Mouse (Mus musculus) forebrain, embryonic 14.5 days (tissue): Measurements from ENCODE around the gene Eci2. TPM values are rescaled to one million over a fixed set of nuclear protein-coding genes. Genes with fewer than 3 reads are reported as not detected.
"Not testable (repeated sequence)": the region's sequence is repeated elsewhere in the genome, so short reads cannot be mapped to it uniquely, and the experiment has no call there.

Experiments
- ATAC-seq: fragments of 200-750 bp; cut with Nextera tagmentation; 2 replicates; pipeline ENCODE4 v1.8.0; 2017; ENCODE audit warnings: mild to moderate bottlenecking, moderate library complexity
- DNase-seq: peaks from one replicate; pipeline ENCODE4 v3.0.0-alpha.2; 2015; ENCODE audit warnings: low spot score
- H3K27ac ChIP-seq: fragments of 300-500 bp; sonication (generic); 2 replicates; pipeline ENCODE4 v1.5.1; 2014; ENCODE audit warnings: low read depth, mild to moderate bottlenecking, control low read depth, low read length, moderate library complexity
- H3K27me3 ChIP-seq: fragments of 300-500 bp; sonication (generic); replicated peaks from 2 replicates; pipeline ENCODE4 v1.6.1; 2014; ENCODE audit warnings: low read length, control low read depth, mixed read lengths; ENCODE audit not compliant: control insufficient read depth, insufficient read depth
- H3K36me3 ChIP-seq: fragments of 300-500 bp; sonication (generic); 2 replicates; pipeline ENCODE4 v1.6.1; 2014; ENCODE audit warnings: low read length, control low read depth; ENCODE audit not compliant: control insufficient read depth, insufficient read depth
- H3K4me1 ChIP-seq: fragments of 300-500 bp; sonication (generic); 2 replicates; pipeline ENCODE4 v1.6.1; 2014; ENCODE audit warnings: antibody characterized with exemption, low read length, control low read depth; ENCODE audit not compliant: control insufficient read depth, insufficient read depth
- H3K4me2 ChIP-seq: fragments of 300-500 bp; sonication (generic); 2 replicates; pipeline ENCODE4 v1.6.1; 2014; ENCODE audit warnings: mild to moderate bottlenecking, control low read depth, low read length
- H3K4me3 ChIP-seq: fragments of 300-500 bp; sonication (generic); 2 replicates; pipeline ENCODE4 v1.5.1; 2014; ENCODE audit warnings: low read depth, low read length, control low read depth
- H3K9ac ChIP-seq: fragments of 300-500 bp; sonication (generic); 2 replicates; pipeline ENCODE4 v1.6.1; 2014; ENCODE audit warnings: mild to moderate bottlenecking, low read length, control low read depth, moderate library complexity
- H3K9me3 ChIP-seq: fragments of 300-500 bp; sonication (generic); replicated peaks from 2 replicates; pipeline ENCODE4 v1.6.1; 2016; ENCODE audit warnings: low read length, control low read depth, mixed read lengths; ENCODE audit not compliant: control insufficient read depth
- WGBS: fragments of 180-500 bp; shearing (Covaris S2); extraction: QIAGEN DNeasy Blood & Tissue Kit; methylation state at CpG from one replicate; pipeline ENCODE4 v1.1.7; 2014; 5-methylcytosine and 5-hydroxymethylcytosine counted together
- polyA plus RNA-seq: library from polyadenylated mRNA; unstranded; fragments of >200 nt; fragmentation: Nextera tagmentation; extraction: Ambion mirVana; gene quantifications from 2 replicates; pipeline ENCODE4 v1.2.1, GENCODE M21; 2014

The Eci2 gene
- polyA plus RNA-seq, 1 experiment from 2014 or later: 158 TPM

DNA sequence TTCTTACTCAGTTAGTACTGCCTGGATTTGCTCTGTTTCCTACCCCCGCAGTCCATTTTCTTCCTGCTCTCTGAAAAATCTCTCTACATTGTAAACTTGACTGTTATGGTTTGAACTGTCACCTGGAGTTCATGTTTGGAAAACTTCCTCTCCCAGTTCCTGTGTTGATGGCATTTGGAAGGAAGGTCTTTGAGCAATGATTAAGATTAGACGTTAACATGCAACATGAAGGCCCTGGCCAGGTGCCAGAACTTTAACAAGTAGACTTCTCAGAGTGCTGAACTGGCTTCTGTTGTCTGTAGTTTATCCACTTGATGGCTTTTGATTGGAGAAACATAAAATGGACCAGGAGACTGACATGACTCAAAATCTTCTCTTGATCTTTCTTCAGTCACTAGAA, 31.0 kb downstream of the Eci2 start:
- 66% methylated on average over 2 of the region's 2 CpGs for WGBS
- ATAC-seq: no peak
- no peaks in the 10 kb centered on the region for H3K27me3 ChIP-seq

DNA sequence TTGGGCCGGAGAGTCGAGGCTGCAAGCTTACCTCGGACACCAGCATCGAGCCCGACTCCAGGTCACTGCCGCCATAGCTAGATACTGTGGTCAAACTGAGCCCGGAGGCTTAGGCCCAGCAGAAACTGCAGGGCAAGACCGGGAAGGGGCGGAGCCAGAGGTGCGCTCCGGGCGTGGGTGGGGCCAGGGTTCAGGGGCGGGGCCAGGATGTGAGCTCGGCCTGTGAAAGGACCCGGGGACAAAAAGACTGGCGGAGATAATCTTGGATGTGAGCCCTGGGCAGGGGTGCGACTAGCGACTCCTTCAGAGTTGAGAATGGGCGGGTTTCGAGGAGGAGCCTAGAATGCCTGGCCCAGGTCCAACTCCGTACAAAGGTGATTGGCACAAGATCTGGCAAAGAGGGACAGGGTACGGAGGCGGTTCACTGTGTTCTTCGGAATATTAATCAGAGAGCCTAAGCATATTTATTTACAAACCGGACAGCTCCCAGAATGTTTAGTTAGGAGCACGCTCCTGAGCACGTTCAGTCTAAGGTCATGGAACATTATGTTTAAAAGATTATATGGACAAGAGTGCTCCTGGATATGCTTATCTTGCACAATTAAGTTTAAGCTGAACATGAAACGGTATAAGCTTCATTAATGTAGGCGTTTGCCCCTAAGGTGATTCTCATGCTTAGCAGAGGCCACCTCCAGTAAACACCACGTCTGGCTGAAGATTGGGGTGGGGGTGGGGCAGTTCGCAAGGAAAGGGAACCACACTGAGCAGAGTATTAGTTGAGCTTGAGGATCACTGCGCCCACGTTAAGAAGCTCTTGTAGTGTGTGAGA, 32.7 kb downstream of the Eci2 start:
- peak overlapping the region; percentile 72; the same call in 1 of the 2 replicates for H3K27ac ChIP-seq
- H3K36me3 ChIP-seq: peaks cover 4% of the 10 kb centered on the region
- peak; percentile 96 for ATAC-seq
- peaks cover 9% of the 10 kb centered on the region for H3K4me1 ChIP-seq
- H3K9me3 ChIP-seq: no peaks in the 10 kb centered on the region
- H3K4me2 ChIP-seq: peak overlapping the region; percentile 66
- under 1% methylated on average over 33 of the region's 33 CpGs for WGBS
- peak overlapping the region; percentile 50 for H3K4me3 ChIP-seq
- H3K27me3 ChIP-seq: no peaks in the 10 kb centered on the region
- peak overlapping the region; percentile 74 for H3K9ac ChIP-seq
- peak; percentile 98 for DNase-seq

More for the DNA sequence above, 31.0 kb downstream of the Eci2 start:
- no peak overlapping the region for H3K9ac ChIP-seq
- H3K4me2 ChIP-seq: no peak overlapping the region
- no peak overlapping the region for H3K4me3 ChIP-seq
- peak; percentile 10 for DNase-seq
- H3K36me3 ChIP-seq: no peaks in the 10 kb centered on the region
- H3K27ac ChIP-seq: no peak overlapping the region
- H3K4me1 ChIP-seq: peaks cover 9% of the 10 kb centered on the region
- no peaks in the 10 kb centered on the region for H3K9me3 ChIP-seq

DNA sequence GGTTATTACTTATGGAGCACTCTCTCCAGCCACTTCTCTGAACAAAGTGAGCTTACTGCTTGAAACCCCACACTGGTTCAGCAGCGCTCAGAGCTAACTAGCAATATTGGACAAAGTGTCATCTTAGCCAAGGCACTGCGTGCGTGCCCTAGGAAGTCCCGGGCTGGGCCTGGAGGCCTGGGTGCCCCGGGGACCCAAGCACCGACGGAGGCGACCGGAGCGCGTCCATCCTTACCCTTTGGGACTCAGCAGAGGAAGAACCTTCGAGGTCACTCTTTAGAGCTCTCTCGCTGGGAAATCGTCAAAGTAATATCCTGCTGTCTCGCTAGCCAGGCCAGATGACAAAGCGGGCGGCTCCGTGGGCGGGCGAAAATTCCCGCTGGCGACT, 33.3 kb downstream of the Eci2 start:
- Histone ChIP-seq H3K27ac (peak overlapping the region; percentile 72; the same call in 1 of the 2 replicates), H3K9me3 (no peaks in the 10 kb centered on the region), H3K4me1 (peaks cover 9% of the 10 kb centered on the region), H3K36me3 (peaks cover 10% of the 10 kb centered on the region), H3K4me2 (peak overlapping the region; percentile 66), H3K9ac (peak overlapping the region; percentile 74), H3K4me3 (peak overlapping the region; percentile 50), H3K27me3 (no peaks in the 10 kb centered on the region)
- DNase-seq (peak; percentile 35), ATAC-seq (peak; percentile 56)
- under 1% methylated on average over 22 of the region's 22 CpGs for WGBS

DNA sequence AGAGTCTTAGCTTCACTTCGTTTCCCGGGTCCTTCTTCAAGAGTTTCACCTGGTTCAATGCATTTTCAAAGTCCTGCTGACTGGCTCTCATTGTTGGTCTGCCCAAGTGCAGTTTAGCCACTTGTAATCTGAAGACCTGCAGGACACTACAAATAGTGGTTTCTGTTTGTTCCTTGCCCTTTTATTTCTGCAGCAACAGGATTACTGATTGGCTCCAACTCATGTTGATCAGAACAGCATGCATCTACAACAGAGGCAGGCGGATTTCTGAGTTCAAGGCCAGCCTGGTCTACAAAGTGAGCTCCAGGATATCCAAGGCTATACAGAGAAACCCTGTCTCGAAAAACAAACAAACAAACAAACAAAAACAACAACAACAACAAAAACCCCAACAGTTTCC, 33.8 kb downstream of the Eci2 start:
- Histone ChIP-seq H3K9me3 (no peaks in the 10 kb centered on the region), H3K4me1 (peaks cover 9% of the 10 kb centered on the region), H3K36me3 (peaks cover 15% of the 10 kb centered on the region), H3K27me3 (no peaks in the 10 kb centered on the region), H3K4me2 (peak overlapping the region; percentile 66), H3K27ac (no peak overlapping the region), H3K4me3 (peak overlapping the region; percentile 50), H3K9ac (peak overlapping the region; percentile 74; the same call in 1 of the 2 replicates)
- 56% methylated on average over 4 of the region's 4 CpGs for WGBS
- DNase-seq (no peak), ATAC-seq (no peak)

DNA sequence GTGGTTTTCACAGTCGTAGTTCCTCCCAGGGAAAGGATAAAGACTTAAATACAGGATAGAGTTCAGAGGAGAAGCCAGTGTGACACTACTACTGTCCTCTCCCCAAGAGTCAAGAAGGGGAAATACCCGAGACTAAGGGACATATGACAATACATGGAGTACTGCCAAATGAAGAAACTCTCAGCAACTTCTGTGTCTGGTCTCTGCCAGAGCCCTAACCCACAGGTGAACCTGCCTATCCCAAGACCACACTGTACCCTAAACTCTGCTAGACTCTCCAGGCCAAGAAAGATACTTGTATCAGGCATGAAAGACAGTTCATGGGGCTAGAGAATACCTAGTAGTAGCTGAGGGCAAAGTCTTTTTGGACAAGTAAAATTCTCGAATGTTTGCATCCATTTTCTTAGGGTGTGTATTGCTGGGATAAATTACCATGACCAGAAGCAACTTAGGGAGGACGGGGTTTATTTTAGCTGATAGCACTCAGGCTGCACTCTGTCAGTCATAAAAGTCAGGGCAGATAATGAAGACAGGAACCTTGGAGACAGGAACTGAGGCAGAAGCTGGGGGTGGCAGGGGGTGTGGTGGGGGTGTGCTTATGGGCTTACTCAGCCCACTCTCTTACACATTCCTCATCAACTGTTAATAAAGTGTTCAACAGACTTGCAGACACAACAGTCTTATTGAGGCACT, 35.2 kb downstream of the Eci2 start:
- WGBS: 73% methylated on average over 4 of the region's 4 CpGs
- ATAC-seq: no peak
- H3K4me2 ChIP-seq: no peak overlapping the region

DNA sequence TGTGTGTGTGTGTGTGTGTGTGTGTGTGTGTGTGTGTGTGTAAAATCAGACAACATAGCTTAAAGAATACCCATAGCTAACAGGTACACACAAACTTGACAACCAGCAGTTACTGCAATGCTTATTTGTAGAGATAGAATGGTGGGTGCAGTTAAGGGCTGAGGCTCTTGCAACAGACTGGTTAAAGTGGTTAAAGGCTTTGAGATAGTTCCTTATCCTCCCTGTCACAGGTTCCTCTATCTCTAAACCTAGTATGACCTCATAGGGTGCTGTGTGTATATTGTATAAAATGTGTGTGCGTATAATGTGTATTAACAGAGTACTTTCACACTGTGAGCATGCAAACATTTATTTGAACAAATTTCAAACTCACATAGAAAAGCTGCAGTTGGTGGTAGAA, 43.4 kb downstream of the Eci2 start:
- 97% methylated on average over 1 of the region's 1 CpGs for WGBS
- not testable (repeated sequence) for H3K27me3 ChIP-seq, H3K9ac ChIP-seq, ATAC-seq, H3K4me3 ChIP-seq, H3K4me2 ChIP-seq, DNase-seq, H3K4me1 ChIP-seq, H3K9me3 ChIP-seq, H3K27ac ChIP-seq
- H3K36me3 ChIP-seq: peaks cover 68% of the 10 kb centered on the region

More for the DNA sequence above, 35.2 kb downstream of the Eci2 start:
- Histone ChIP-seq H3K4me1 (peaks cover 9% of the 10 kb centered on the region), H3K36me3 (peaks cover 29% of the 10 kb centered on the region), H3K4me3 (no peak overlapping the region), H3K27me3 (no peaks in the 10 kb centered on the region), H3K27ac (no peak overlapping the region), H3K9me3 (no peaks in the 10 kb centered on the region), H3K9ac (no peak overlapping the region)
- no peak for DNase-seq

DNA sequence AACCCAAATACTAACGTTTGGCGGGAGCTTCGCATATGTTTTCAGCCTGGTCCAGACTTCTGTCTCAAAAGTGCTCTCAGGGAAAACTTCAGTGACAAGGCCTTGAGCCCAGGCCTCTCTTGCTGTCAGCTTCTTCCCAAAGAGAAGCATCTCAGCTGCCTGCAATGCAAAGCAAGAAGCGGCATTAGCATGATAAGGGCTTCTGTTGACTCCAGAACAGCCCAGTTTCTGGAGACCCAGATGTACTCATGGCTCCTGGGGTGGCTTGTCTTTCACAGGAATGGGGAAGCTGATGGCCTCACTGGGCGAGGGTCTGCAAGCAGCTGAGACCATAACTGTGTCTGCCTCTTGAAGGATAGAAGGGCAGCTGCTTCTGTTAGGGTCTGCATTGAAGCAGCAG, 48.3 kb downstream of the Eci2 start:
- WGBS: 78% methylated on average over 5 of the region's 5 CpGs
- not testable (repeated sequence) for ATAC-seq, H3K27me3 ChIP-seq, H3K27ac ChIP-seq, H3K4me2 ChIP-seq, H3K4me3 ChIP-seq, DNase-seq, H3K9me3 ChIP-seq, H3K9ac ChIP-seq, H3K4me1 ChIP-seq
- peaks cover 52% of the 10 kb centered on the region for H3K36me3 ChIP-seq

DNA sequence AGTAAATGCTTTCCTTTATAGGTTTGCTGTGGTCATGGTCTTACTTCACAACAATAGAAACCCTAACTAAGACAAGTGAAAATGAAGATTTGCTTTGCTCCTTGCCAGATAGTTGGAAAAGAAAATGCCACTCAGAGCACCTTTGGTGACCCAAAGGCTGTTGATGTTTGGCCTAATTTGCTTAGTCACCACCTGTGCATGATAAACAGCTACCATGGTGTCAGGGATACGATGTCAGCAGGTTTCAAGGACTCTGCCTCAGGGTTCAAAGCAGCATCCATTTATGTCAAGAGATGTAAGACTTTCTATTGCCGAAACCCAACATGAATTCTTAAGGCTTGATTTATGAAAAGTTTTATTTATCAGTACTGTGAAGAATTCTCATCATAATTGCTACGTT, 49.5 kb downstream of the Eci2 start:
- Histone ChIP-seq H3K4me1 (no peaks in the 10 kb centered on the region), H3K9ac (no peak overlapping the region), H3K36me3 (peaks cover 48% of the 10 kb centered on the region), H3K27me3 (no peaks in the 10 kb centered on the region), H3K9me3 (no peaks in the 10 kb centered on the region), H3K4me2 (no peak overlapping the region), H3K27ac (no peak overlapping the region), H3K4me3 (no peak overlapping the region)
- WGBS: 98% methylated on average over 3 of the region's 3 CpGs
- no peak for ATAC-seq
- no peak for DNase-seq

DNA sequence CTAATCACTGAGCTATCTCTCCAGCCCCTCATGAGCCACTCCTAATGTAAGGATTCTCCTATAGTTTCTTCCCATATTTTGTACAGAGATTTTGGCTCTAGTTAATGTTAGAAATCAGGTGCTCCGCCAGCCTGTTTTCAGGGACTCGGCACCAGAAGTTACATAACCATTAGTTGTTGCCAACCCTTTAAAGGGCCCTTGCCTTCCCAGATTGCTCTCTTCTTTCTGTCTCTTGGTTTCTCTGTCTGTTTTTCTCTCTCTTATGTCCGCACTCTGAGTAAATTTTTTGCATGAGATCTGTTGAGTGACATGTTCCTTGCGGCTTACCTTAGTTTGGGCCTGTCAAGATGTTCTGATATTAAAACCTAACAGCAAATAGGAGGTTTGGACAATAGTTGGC, 50.8 kb downstream of the Eci2 start:
- H3K36me3 ChIP-seq: peaks cover 48% of the 10 kb centered on the region
- ATAC-seq (no peak), DNase-seq (no peak)
- WGBS: 96% methylated on average over 4 of the region's 4 CpGs
- H3K4me1 ChIP-seq: no peaks in the 10 kb centered on the region
- H3K9ac ChIP-seq: no peak overlapping the region
- H3K4me2 ChIP-seq: no peak overlapping the region
- no peaks in the 10 kb centered on the region for H3K27me3 ChIP-seq
- H3K27ac ChIP-seq: no peak overlapping the region
- no peaks in the 10 kb centered on the region for H3K9me3 ChIP-seq
- no peak overlapping the region for H3K4me3 ChIP-seq
